Mouse (Mus musculus) midbrain, embryonic 16.5 days (tissue): ENCODE results near the gene Tmem39a. TPM values are rescaled to one million over a fixed set of nuclear protein-coding genes. Genes with fewer than 3 reads are reported as not detected.

Experiments
- ATAC-seq: fragments of 200-750 bp; cut with Nextera tagmentation; 2 replicates; pipeline ENCODE4 v1.8.0; 2017; ENCODE audit warnings: moderate TSS enrichment
- H3K27ac ChIP-seq: fragments of 300-500 bp; sonication (generic); 2 replicates; pipeline ENCODE4 v1.5.1; 2014; ENCODE audit warnings: mild to moderate bottlenecking, low read length, mixed read lengths
- H3K27me3 ChIP-seq: fragments of 300-500 bp; sonication (generic); 2 replicates; pipeline ENCODE4 v1.6.1; 2014; ENCODE audit warnings: low read depth, low read length, mixed read lengths; ENCODE audit not compliant: control insufficient read depth, insufficient read depth
- H3K36me3 ChIP-seq: fragments of 300-500 bp; sonication (generic); 2 replicates; pipeline ENCODE4 v1.6.1; 2014; ENCODE audit warnings: mild to moderate bottlenecking, low read length, moderate library complexity, mixed read lengths; ENCODE audit not compliant: control insufficient read depth, insufficient read depth
- H3K4me1 ChIP-seq: fragments of 300-500 bp; sonication (generic); 2 replicates; pipeline ENCODE4 v1.6.1; 2014; ENCODE audit warnings: mild to moderate bottlenecking, low read length, mixed read lengths; ENCODE audit not compliant: control insufficient read depth, insufficient read depth
- H3K4me2 ChIP-seq: fragments of 300-500 bp; sonication (generic); 2 replicates; pipeline ENCODE4 v1.6.1; 2014; ENCODE audit warnings: mild to moderate bottlenecking, low read length, mixed read lengths
- H3K4me3 ChIP-seq: fragments of 300-500 bp; sonication (generic); 2 replicates; pipeline ENCODE4 v1.5.1; 2014; ENCODE audit warnings: low read depth, mild to moderate bottlenecking, low read length, moderate library complexity, mixed read lengths
- H3K9ac ChIP-seq: fragments of 300-500 bp; sonication (generic); 2 replicates; pipeline ENCODE4 v1.6.1; 2014; ENCODE audit warnings: low read depth, low read length, mixed read lengths
- H3K9me3 ChIP-seq: fragments of 300-500 bp; sonication (generic); replicated peaks from 2 replicates; pipeline ENCODE4 v1.6.1; 2014; ENCODE audit warnings: mild to moderate bottlenecking, low read length, mixed read lengths; ENCODE audit not compliant: control insufficient read depth, poor library complexity, severe bottlenecking
- WGBS: fragments of 180-500 bp; shearing (Covaris S2); extraction: QIAGEN DNeasy Blood & Tissue Kit; methylation state at CpG from one replicate; pipeline ENCODE4 v1.1.7; 2014; 5-methylcytosine and 5-hydroxymethylcytosine counted together
- polyA plus RNA-seq: library from polyadenylated mRNA; unstranded; fragments of >200 nt; fragmentation: Nextera tagmentation; extraction: Ambion mirVana; gene quantifications from 2 replicates; pipeline ENCODE4 v1.2.1, GENCODE M21; 2015

The Tmem39a gene
- polyA plus RNA-seq, 1 experiment from 2014 or later, result 33.8 TPM

- Histone ChIP-seq H3K4me1 (no peaks in the 10 kb centered on the region), H3K4me2 (no peak overlapping the region), H3K27ac (no peak overlapping the region), H3K4me3 (no peak overlapping the region), H3K9me3 (no peaks in the 10 kb centered on the region), H3K36me3 (no peaks in the 10 kb centered on the region), H3K9ac (no peak overlapping the region), H3K27me3 (no peaks in the 10 kb centered on the region)
- 21% methylated on average over 6 of the region's 6 CpGs for WGBS
- ATAC-seq, result 0 out of 2 replicates have a peak, but pooled peaks have one; percentile 64
Measured at GRCm38 (mm10) chr16:38619054-38619453, 60.6 kb downstream of the Tmem39a start.

- no peaks in the 10 kb centered on the region for H3K4me1 ChIP-seq
- H3K27ac ChIP-seq, result no peak overlapping the region
- H3K27me3 ChIP-seq, result no peaks in the 10 kb centered on the region
- no peak for ATAC-seq
- H3K4me2 ChIP-seq, result no peak overlapping the region
- H3K36me3 ChIP-seq, result no peaks in the 10 kb centered on the region
- no peak overlapping the region for H3K4me3 ChIP-seq
- H3K9ac ChIP-seq, result no peak overlapping the region
- WGBS, result 95% methylated on average over 16 of the region's 16 CpGs
- no peaks in the 10 kb centered on the region for H3K9me3 ChIP-seq
Measured at GRCm38 (mm10) chr16:38620696-38621450, 62.4 kb downstream of the Tmem39a start.

GRCm38 (mm10) chr16:38622283-38622682 lies 63.8 kb downstream of the Tmem39a start:
- 79% methylated on average over 2 of the region's 2 CpGs for WGBS
- Histone ChIP-seq H3K36me3 (no peaks in the 10 kb centered on the region), H3K4me3 (no peak overlapping the region), H3K4me1 (no peaks in the 10 kb centered on the region), H3K27ac (no peak overlapping the region), H3K9ac (no peak overlapping the region), H3K9me3 (no peaks in the 10 kb centered on the region), H3K27me3 (no peaks in the 10 kb centered on the region), H3K4me2 (no peak overlapping the region)
- ATAC-seq, result no peak

- H3K27me3 ChIP-seq, result no peaks in the 10 kb centered on the region
- H3K9me3 ChIP-seq, result no peaks in the 10 kb centered on the region
- no peak overlapping the region for H3K4me2 ChIP-seq
- H3K4me3 ChIP-seq, result no peak overlapping the region
- 77% methylated on average over 11 of the region's 11 CpGs for WGBS
- no peaks in the 10 kb centered on the region for H3K36me3 ChIP-seq
- H3K27ac ChIP-seq, result no peak overlapping the region
- H3K9ac ChIP-seq, result no peak overlapping the region
- ATAC-seq, result no peak
- no peaks in the 10 kb centered on the region for H3K4me1 ChIP-seq
Measured at GRCm38 (mm10) chr16:38624303-38624702, 65.8 kb downstream of the Tmem39a start.

GRCm38 (mm10) chr16:38625411-38625810 lies 66.9 kb downstream of the Tmem39a start:
- Histone ChIP-seq H3K4me1 (no peaks in the 10 kb centered on the region), H3K36me3 (no peaks in the 10 kb centered on the region), H3K27ac (no peak overlapping the region), H3K4me2 (no peak overlapping the region), H3K4me3 (no peak overlapping the region), H3K9ac (no peak overlapping the region), H3K9me3 (no peaks in the 10 kb centered on the region), H3K27me3 (no peaks in the 10 kb centered on the region)
- 92% methylated on average over 7 of the region's 7 CpGs for WGBS
- ATAC-seq, result no peak

- Histone ChIP-seq H3K27me3 (no peaks in the 10 kb centered on the region), H3K4me1 (no peaks in the 10 kb centered on the region), H3K36me3 (no peaks in the 10 kb centered on the region), H3K9ac (no peak overlapping the region), H3K9me3 (no peaks in the 10 kb centered on the region), H3K4me3 (no peak overlapping the region), H3K27ac (no peak overlapping the region), H3K4me2 (no peak overlapping the region)
- ATAC-seq, result no peak
- WGBS, result 90% methylated on average over 10 of the region's 10 CpGs
Measured at GRCm38 (mm10) chr16:38625811-38626369, 67.4 kb downstream of the Tmem39a start.

GRCm38 (mm10) chr16:38632147-38632546 lies 73.6 kb downstream of the Tmem39a start:
- no peak for ATAC-seq
- Histone ChIP-seq H3K9me3 (no peaks in the 10 kb centered on the region), H3K36me3 (no peaks in the 10 kb centered on the region), H3K4me1 (no peaks in the 10 kb centered on the region), H3K4me2 (no peak overlapping the region), H3K4me3 (no peak overlapping the region), H3K27me3 (no peaks in the 10 kb centered on the region), H3K27ac (no peak overlapping the region), H3K9ac (no peak overlapping the region)
- 65% methylated on average over 6 of the region's 6 CpGs for WGBS

- no peak overlapping the region for H3K27ac ChIP-seq
- 79% methylated on average over 8 of the region's 8 CpGs for WGBS
- H3K9me3 ChIP-seq, result no peaks in the 10 kb centered on the region
- no peak overlapping the region for H3K4me2 ChIP-seq
- no peaks in the 10 kb centered on the region for H3K27me3 ChIP-seq
- H3K4me1 ChIP-seq, result no peaks in the 10 kb centered on the region
- no peak overlapping the region for H3K9ac ChIP-seq
- H3K4me3 ChIP-seq, result no peak overlapping the region
- H3K36me3 ChIP-seq, result no peaks in the 10 kb centered on the region
- ATAC-seq, result no peak
Measured at GRCm38 (mm10) chr16:38635833-38636390, 77.4 kb downstream of the Tmem39a start.

GRCm38 (mm10) chr16:38636682-38637081 lies 78.2 kb downstream of the Tmem39a start:
- Histone ChIP-seq H3K9me3 (no peaks in the 10 kb centered on the region), H3K27ac (no peak overlapping the region), H3K4me3 (no peak overlapping the region), H3K9ac (no peak overlapping the region), H3K4me1 (no peaks in the 10 kb centered on the region), H3K4me2 (no peak overlapping the region), H3K36me3 (no peaks in the 10 kb centered on the region), H3K27me3 (no peaks in the 10 kb centered on the region)
- ATAC-seq, result no peak
- 71% methylated on average over 9 of the region's 9 CpGs for WGBS
